Mouse (Mus musculus) right cerebral cortex, adult 18-20 months (tissue): ENCODE results near the gene Olfr1326-ps1.

ENCODE experiments used
- DNase-seq: peaks from one replicate; pipeline ENCODE4 v3.0.0; 2022; ENCODE audit warnings: mixed read lengths

The Olfr1326-ps1 gene

GRCm38 (mm10) chrX:74574788-74575187 is at the start of gene Olfr1326-ps1:
TSS of gene Olfr1326-ps1 (minus strand) at chrX:74574888.
- DNase-seq = no peak

- DNase-seq = no peak
Measured at GRCm38 (mm10) chrX:74592379-74592778, 17.7 kb upstream of the Olfr1326-ps1 start, which contains the start of gene Olfr1325. TSS of gene Olfr1325 (plus strand) at chrX:74592679.
